Mouse (Mus musculus): ENCODE results near the gene Ppm1k.
"Not testable (repeated sequence)": the region's sequence is repeated elsewhere in the genome, so short reads cannot be mapped to it uniquely, and the experiment has no call there.

The Ppm1k gene

DNA sequence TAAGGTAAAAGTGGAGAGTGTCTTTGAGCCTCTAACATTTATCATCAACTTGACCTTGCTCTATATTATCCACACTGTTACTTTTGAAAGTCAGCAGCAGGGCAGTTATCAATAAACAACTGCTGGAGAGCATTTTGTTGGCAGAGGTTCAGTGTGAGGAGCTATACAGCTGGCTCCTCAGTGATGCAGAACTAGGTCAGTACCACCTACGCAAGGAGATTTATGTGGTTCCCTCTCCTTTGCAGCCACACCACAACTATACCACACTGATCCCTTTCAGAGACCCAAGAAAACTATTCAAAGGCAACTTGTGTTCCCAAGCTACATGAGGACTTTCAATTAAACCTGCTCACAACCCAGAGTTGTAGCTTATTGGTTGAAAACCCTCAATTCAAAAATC, 3.8 kb downstream of the Ppm1k start:
- DNase-seq, result no peak

GRCm38 (mm10) chr6:57531011-57531410, 4.3 kb downstream of the Ppm1k start:
- DNase-seq, result no peak

- DNase-seq, result no peak
Observed at GRCm38 (mm10) chr6:57529336-57529845, 5.9 kb downstream of the Ppm1k start.

DNA sequence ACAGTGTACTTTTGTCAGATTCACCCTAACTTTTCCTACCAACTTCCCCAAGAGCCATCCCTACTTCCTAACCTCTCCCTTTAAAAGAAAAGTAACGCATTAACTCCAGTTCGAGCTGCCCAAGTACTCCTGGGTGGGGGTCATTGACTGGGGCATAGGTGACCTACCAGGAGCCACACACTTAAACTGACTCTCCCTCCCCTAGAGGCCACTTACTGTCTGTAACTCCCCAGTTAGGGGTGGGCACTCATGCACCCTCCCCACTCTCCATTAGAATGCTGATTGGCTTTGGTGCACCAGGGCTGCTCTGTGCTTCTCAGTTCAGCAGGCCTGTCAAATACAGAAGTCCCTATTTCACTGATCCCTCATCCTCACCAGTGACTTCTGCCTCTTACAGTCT, 8.3 kb downstream of the Ppm1k start:
- no peak for DNase-seq

GRCm38 (mm10) chr6:57524742-57525141, 10.5 kb downstream of the Ppm1k start:
- no peak for DNase-seq

DNA sequence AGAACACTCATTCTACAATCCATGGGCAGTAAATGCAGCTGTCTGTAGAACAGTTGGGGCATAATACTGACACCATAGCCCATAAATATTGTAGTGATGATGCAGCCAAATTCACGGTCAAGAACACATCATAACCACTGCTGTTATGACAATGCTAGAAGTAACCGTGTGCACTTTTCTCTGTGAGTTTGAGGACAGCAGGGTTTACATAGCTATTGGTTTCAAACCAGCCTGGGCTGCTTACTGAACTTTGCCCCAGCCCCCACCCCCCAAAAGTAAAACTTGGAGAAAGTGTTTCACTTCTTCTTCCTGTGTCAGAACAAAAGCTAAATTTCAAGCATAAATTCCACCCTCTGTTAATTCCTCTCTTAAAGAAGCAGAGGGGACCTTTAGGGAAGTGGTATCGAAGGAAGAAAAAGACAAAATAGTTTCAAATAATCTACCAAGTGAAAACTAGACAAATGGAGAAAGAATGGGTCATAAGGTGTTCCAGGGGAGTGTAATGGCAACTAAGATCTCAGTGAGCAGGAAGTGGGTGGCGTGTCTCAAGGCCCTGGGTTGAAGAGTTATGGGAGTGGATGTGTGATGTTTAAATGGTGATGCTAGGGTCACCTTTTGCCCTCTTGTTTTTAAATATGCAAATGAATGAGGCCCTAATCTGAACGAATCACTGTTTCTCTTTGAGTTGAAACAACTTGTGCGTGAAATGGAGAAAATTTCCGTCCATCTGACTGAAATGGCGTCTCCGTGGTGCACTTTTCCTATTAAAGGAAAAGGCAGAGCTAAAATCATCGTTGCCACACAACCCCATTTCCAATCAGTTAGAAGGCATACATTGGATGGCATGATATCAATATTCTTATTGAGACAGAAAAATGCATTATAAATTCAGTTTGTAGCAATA, 14.3 kb downstream of the Ppm1k start:
- no peak for DNase-seq

DNA sequence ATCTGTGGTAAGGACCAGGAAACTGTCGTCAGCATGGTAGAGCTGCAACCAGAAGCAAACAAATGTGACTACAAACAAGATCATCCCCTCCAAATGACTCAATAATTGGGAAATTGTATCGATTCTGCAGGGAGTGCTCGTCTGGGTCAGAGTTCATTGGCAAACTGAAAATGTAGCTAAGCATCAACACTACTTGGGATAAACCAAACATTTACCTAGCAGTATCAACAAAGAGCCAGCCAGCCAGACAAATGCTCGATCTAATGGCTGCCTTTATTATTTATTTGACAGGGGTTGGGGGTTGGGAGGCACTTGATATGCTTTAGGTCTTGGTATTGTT, 21.3 kb downstream of the Ppm1k start:
- DNase-seq, result no peak

DNA sequence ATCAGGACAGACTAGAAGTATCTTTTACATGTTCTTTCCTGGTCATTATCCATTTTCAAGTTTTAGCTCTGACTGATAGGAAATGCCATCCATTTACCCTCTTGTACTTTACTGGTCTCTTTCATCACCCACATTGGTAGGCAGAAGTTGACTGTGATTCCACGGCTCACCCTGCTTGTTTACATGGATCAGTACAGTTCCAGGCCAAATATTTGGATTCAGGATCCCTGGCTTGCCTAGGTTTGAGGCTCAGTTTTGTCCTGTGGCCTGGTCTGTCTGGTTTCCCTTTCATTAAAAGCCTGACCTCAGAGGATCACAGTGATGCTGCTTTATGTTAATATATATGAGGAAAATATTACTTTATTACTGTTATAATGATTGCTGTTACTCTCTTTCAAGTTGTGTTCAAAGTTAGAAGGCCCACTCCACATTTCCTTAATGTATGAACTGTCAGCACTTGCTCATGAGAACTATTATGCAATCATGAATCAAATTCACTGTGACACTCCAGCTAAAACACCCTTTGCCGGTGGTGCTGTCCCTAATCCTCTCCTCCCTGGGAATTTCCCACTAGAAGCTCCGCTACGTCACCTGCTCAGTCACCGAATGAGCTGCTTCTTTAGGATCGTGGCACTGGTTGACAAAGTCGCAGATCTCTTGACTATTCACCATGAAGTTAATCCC, 21.8 kb downstream of the Ppm1k start:
- no peak for DNase-seq

- DNase-seq, result no peak
Observed at GRCm38 (mm10) chr6:57511899-57512298, 23.4 kb downstream of the Ppm1k start.

GRCm38 (mm10) chr6:57503662-57504379, 31.4 kb downstream of the Ppm1k start:
- DNase-seq, result no peak

DNA sequence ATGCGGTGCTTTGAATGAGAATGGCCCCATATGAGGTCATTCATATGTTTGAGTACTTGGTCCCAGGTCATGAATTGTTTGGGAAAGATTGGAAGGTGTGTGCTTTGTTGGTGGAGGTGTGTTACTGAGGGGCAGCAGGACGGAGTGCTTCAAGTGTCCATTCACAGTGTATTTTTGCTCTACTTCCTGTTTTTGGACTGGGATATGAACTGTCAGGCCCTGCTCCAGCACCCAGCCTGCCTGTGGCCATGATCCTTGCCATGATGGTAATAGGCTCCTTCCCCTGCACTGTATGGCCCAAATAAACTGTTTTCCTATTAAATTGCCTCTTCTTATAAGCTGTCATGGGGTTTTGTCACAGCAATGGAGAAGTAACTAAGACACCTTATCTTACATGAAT, 36.1 kb downstream of the Ppm1k start:
- no peak for DNase-seq

GRCm38 (mm10) chr6:57468161-57468560, 67.1 kb downstream of the Ppm1k start:
- not testable (repeated sequence) for DNase-seq

Data from cerebellum, adult 9-11 months (tissue).